Mouse (Mus musculus): ENCODE results near the gene Hist1h3e.
"Not testable (repeated sequence)": the region's sequence is repeated elsewhere in the genome, so short reads cannot be mapped to it uniquely, and the experiment has no call there.

Gene Hist1h3e

GRCm38 (mm10) chr13:23561883-23562659, at the start of gene Hist1h3e:
Hist1h3e (minus strand) TSS chr13:23562369.
- peak; percentile 93 for DNase-seq (ENCODE audit: extremely low read depth, insufficient read length, low spot score)

DNA sequence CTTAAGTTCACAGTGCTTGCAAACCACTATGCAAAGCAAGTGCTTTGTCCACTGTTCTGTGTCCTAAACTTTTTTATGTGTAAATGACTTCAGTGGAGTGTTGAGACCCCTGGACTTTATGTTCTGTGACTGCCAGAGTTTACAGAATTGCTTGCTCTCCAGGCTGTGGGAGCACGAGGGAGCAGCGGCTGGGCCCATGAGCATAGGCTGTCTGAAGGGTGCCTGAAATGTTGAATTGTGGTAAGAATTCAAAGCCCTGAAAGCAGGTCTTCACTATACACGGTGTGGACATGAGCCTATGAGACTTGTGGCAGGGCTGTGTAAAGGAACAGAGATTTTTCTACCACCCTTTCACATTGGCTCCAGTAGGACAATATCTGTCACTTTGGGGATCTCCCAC, 49.5 kb upstream of the Hist1h3e start:
- DNase-seq (ENCODE audit: extremely low read depth, insufficient read length, low spot score): no peak

- DNase-seq (ENCODE audit: extremely low read depth, insufficient read length, low spot score): no peak
These were observed 48.2 kb upstream of the Hist1h3e start for GRCm38 (mm10) chr13:23610393-23610792.

- no peak for DNase-seq (ENCODE audit: extremely low read depth, insufficient read length, low spot score)
These were observed 47.7 kb upstream of the Hist1h3e start for GRCm38 (mm10) chr13:23609844-23610243.

DNA sequence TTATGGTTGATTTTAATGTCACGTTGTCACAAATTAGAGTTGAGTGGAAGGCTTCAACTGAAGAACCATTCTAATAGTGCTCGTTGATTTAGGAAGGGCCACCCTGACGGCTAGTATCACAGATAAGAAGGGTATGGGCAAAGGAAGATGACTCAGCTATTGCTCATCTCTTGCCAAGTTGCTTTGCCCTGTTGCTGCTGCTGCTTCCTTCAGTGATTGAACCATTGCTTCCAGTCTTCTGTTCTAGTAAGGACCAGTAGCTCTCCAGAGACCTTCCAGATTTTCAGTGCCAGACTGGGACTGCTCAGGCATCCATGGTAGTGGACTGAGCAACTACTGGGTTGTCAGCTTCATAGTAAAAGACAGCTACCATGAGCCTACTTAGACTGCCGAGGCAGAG, 47.0 kb upstream of the Hist1h3e start:
- peak; percentile 15 for DNase-seq (ENCODE audit: extremely low read depth, insufficient read length, low spot score)

- no peak for DNase-seq (ENCODE audit: extremely low read depth, insufficient read length, low spot score)
These were observed 42.9 kb upstream of the Hist1h3e start for GRCm38 (mm10) chr13:23605052-23605451.

- no peak for DNase-seq (ENCODE audit: extremely low read depth, insufficient read length, low spot score)
These were observed 42.3 kb upstream of the Hist1h3e start for GRCm38 (mm10) chr13:23604452-23604851.

DNA sequence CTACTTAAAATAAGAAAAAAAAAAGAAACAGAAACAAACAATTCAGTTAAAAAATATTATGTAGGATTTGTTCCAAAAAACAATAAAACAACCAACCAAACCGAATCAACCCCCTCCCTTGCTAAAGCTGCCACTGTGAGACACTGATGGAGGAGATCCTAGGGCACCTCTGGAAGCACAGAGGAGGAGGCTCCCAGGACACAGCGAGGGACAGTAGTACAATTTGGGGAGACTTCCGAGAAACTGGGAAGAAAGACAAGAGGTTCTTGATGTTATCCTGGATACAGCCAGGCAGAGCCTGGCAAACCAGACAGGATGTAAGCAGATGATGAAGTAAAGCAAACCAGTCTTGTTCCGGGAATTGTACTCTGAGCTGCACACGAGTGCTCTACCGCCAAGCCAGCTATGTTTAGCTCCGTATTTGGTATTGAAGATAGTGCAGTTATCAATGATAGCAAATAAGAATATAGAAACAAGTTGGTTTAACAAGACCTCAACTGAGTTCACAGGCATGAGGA, 41.1 kb upstream of the Hist1h3e start:
- no peak for DNase-seq (ENCODE audit: extremely low read depth, insufficient read length, low spot score)

DNA sequence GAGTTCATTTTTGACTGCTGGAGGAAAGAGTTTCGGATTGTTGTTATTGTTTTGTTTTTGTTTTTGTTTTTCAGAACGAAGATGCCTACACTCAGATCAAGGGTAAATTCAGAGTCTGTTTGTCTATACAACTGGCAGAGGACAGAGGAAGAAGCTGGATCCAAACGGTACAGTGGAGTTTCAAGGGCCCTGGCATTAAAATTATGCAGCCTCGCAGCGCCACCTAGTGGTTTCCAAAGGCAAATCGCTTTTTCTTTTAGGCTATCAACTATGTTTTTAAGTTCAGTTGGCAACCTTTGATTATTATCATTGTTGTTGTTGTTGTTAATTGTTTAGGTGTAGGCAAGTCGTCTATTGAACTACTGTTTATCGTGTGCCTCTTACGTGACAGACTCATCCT, 35.8 kb upstream of the Hist1h3e start:
- DNase-seq (ENCODE audit: extremely low read depth, insufficient read length, low spot score): peak; percentile 25

DNA sequence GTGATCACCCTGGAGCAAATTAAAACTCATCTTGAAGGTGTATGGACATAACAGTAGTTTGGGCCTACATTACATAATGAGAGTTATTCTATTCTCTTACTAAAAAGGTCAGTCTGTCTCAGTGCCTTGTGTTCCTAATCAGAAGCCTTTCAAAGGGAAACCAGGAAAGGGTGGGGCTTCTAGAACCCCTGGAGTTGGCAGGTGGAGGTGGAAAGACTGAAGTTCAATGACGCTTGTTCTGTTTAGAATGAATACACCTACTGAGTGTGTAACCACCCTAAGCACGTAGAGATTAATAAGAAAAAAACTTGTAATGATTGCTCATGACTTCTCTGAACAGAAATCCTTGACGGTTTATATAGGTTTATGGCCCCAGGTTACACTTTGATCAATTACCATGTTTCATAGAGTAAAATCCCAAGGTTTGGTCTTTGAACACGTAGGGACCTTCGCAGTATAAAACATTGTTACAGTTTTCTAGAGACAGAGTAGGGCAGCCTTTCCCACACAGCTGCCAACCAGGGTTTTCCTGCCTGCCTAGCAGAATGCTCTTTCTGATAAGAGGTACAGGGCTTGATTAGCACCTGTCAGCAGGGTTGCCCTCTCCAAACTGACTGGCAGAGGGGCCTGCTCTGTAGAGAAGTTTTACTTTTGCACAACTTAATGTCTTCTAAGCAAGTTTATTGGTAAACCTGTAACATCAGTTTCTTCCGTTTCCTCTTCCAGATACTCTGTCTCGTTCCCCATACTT, 33.6 kb upstream of the Hist1h3e start:
- no peak for DNase-seq (ENCODE audit: extremely low read depth, insufficient read length, low spot score)

- DNase-seq (ENCODE audit: extremely low read depth, insufficient read length, low spot score): no peak
These were observed 33.0 kb upstream of the Hist1h3e start for GRCm38 (mm10) chr13:23595185-23595584.

GRCm38 (mm10) chr13:23593051-23593770, 31.0 kb upstream of the Hist1h3e start:
- DNase-seq (ENCODE audit: extremely low read depth, insufficient read length, low spot score): no peak

DNA sequence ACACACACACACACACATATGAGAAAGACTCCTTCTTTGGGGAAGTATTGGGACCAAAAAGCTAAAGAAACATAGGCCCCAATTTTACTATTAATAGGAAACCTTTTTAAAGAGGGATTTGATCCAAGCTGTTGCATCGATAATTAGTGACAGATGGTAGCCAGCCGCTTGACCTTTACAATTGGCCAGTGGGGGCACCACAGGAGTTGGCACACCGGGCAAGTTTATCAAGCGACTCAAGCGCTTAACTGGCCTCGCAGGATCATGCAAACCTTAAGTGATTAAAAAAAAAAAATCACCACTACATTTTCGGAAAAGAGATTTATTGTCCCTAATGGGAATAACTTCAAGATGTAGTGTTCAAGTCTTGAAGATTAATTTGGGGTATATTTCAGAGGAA, 30.4 kb upstream of the Hist1h3e start:
- DNase-seq (ENCODE audit: extremely low read depth, insufficient read length, low spot score): no peak

GRCm38 (mm10) chr13:23591886-23592285, 29.7 kb upstream of the Hist1h3e start:
- DNase-seq (ENCODE audit: extremely low read depth, insufficient read length, low spot score): not testable (repeated sequence)

DNA sequence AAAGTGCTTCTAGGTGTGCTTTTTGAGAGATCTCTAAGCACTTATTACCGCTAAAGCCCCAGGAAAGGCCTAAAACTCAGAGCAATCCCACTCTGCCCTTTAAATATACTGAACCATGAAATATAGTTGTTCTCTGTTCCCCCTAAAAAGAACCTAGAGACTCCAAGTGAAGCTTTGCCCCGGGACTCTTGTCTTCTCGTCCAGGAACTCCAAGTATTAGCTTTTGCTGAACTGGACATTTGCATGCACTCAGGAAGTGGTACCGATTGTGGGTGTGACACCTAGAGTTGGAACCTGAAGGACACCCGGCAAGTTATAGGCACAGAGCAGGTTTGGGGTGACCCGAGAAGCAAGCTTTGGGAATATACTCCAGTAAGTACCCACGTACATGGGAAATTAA, 29.0 kb upstream of the Hist1h3e start:
- no peak for DNase-seq (ENCODE audit: extremely low read depth, insufficient read length, low spot score)

DNA sequence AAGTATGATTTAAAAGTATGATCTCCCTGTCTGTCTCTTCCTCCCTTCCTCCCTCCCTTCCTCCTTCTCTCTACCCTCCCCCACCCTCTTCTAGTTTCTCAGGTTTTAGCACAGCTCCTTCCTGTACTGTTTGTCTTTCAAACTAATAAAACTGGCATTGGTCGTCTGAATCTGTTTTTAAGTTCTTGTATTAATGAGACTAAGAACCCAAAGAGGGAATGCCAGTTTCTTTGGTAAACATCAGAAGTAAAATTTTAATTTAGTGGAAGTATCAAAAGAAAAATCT, 24.7 kb upstream of the Hist1h3e start:
- DNase-seq (ENCODE audit: extremely low read depth, insufficient read length, low spot score): peak; percentile 45

GRCm38 (mm10) chr13:23586099-23586939, 24.1 kb upstream of the Hist1h3e start:
- no peak for DNase-seq (ENCODE audit: extremely low read depth, insufficient read length, low spot score)

- peak; percentile 90 for DNase-seq (ENCODE audit: extremely low read depth, insufficient read length, low spot score)
These were observed 23.4 kb upstream of the Hist1h3e start for GRCm38 (mm10) chr13:23585442-23586098.

DNA sequence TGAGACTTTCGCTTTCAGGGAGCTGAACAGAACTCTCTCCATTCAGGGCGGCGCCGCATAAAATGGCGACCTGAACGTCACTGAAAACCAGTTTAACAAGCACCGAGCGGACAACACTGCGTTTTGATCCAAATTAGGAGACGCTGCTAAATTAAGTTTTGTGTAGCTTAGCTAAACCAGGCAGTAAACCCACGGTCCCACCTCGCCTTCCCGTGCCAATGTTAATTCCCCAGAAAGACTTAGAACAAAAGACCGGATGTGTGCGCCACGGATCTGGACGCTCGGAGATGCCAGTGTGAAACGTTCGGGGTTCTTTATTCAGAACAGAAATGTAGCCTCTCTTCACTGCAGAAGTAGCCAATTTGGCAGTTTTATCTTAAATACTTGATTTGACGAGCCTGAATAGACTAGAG, 22.9 kb upstream of the Hist1h3e start:
- DNase-seq (ENCODE audit: extremely low read depth, insufficient read length, low spot score): peak; percentile 68

- DNase-seq (ENCODE audit: extremely low read depth, insufficient read length, low spot score): peak; percentile 35
These were observed 22.2 kb upstream of the Hist1h3e start for GRCm38 (mm10) chr13:23584331-23584730.

Data from 3134 (cell line).